Mouse (Mus musculus) thymus, adult 2 months (tissue): ENCODE results near the gene Olfr12.

Experiments
- CTCF ChIP-seq: fragments of 200-500 bp; IDR thresholded peaks from 2 replicates; pipeline ENCODE4 v1.5.1; 2012; ENCODE audit warnings: mild to moderate bottlenecking, control low read depth, low read length, moderate library complexity, borderline replicate concordance; ENCODE audit not compliant: control insufficient read depth, poor library complexity, insufficient read depth; ENCODE audit errors: extremely low read depth
- POLR2A ChIP-seq: fragments of 200-500 bp; IDR thresholded peaks from 2 replicates; pipeline ENCODE4 v1.6.1; 2012; ENCODE audit warnings: mild to moderate bottlenecking, low read length, control low read depth, moderate library complexity; ENCODE audit not compliant: control insufficient read depth, poor library complexity, insufficient read depth; ENCODE audit errors: extremely low read depth

GRCm38 (mm10) chr1:92634569-92634968 is 17.0 kb downstream of the Olfr12 start:
- TF ChIP-seq CTCF (no peak), POLR2A (no peak)
